Mouse (Mus musculus): ENCODE measurements around the gene Fnbp1.

Gene Fnbp1

DNA sequence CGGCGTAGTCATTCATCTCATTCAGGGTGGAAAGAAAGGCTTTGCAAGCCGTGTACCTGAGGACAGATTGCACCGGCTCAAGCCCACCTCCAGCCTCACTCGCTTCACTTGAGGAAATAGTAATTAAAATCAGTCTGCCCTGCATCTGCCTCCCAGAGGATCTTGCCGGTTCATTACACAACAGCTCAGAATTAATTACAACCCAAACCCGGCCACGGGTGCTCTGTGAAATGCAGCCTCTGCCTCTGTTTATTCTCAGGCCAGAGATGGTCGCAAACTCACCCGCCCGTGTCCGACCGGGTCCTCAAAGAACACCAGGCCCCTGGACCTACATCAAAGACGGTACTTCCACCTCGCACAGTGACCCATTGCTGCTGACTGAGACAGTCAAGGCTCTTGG is 45.7 kb downstream of the Fnbp1 start:
- no peak for TF ChIP-seq POU5F1 (IDR thresholded peaks at IDR 0.05; ENCODE audit: borderline replicate concordance, low read length)
- TF ChIP-seq NANOG (IDR thresholded peaks at IDR 0.05; ENCODE audit: borderline replicate concordance, low read length) = no peak
- no peak for TF ChIP-seq CTCF (conservative IDR thresholded peaks at IDR 0.05; ENCODE audit: low read length)
- H3K36me3 ChIP-seq (ENCODE audit: insufficient read depth, low read length) = peaks cover 65% of the 10 kb centered on the region
- H3K27me3 ChIP-seq (ENCODE audit: insufficient read depth, low read length) = no peaks in the 10 kb centered on the region
- H3K4me3 ChIP-seq (replicated peaks; ENCODE audit: low read length) = peak overlapping the region; percentile 51
- no peaks in the 10 kb centered on the region for H3K9me3 ChIP-seq (ENCODE audit: low read length)
- H3K4me1 ChIP-seq (replicated peaks; ENCODE audit: low read depth, low read length) = peaks cover 94% of the 10 kb centered on the region

DNA sequence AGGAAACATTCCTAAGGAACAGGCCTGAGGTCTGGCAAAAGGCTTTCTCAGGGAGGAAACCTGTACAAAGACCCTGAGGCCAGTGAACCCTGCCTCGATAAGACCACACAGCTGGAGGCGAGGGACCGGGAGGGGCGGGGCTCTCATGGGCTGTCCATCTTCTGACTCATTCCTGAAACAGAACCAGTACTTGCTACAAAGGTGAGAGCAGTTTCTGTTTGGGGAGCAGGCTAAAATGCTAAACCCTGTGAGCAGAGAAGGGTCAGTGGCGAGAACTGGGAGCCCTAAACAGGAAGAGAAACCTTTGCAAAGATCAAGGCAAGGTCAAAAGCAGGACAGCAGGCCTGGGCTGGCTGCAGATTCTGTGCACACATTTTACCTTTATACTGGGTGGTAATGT is 47.2 kb downstream of the Fnbp1 start:
- Histone ChIP-seq H3K9me3 (ENCODE audit: low read length) (no peaks in the 10 kb centered on the region), H3K27me3 (ENCODE audit: insufficient read depth, low read length) (no peaks in the 10 kb centered on the region), H3K4me3 (replicated peaks; ENCODE audit: low read length) (peak overlapping the region; percentile 28; the same call in 1 of the 2 replicates), H3K36me3 (ENCODE audit: insufficient read depth, low read length) (peaks cover 66% of the 10 kb centered on the region), H3K4me1 (replicated peaks; ENCODE audit: low read depth, low read length) (peaks cover 96% of the 10 kb centered on the region)
- no peak for TF ChIP-seq NANOG (IDR thresholded peaks at IDR 0.05; ENCODE audit: borderline replicate concordance, low read length)
- no peak for TF ChIP-seq CTCF (conservative IDR thresholded peaks at IDR 0.05; ENCODE audit: low read length)
- TF ChIP-seq POU5F1 (IDR thresholded peaks at IDR 0.05; ENCODE audit: borderline replicate concordance, low read length) = no peak

DNA sequence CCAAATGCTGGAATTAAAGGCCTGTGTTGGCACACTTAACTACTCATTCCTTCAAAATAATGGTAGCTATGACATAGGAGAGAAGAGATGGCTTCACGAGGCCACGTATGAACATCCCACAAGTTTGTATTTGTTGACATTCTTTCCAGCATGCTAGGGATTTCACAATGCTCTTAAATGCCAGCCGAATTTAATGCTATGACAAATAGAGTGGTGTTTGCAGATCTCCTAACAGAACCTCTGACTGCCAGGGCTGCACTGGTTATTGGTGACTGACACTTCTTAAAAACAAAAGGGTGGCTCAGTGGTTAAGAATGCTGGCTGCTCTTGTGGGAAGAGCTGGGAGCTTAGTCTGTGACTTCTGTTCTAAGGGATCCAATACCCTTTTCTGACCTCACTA is 48.9 kb downstream of the Fnbp1 start:
- H3K36me3 ChIP-seq (ENCODE audit: insufficient read depth, low read length) = peaks cover 64% of the 10 kb centered on the region
- H3K9me3 ChIP-seq (ENCODE audit: low read length) = no peaks in the 10 kb centered on the region
- H3K27me3 ChIP-seq (ENCODE audit: insufficient read depth, low read length) = no peaks in the 10 kb centered on the region
- H3K4me3 ChIP-seq (replicated peaks; ENCODE audit: low read length) = no peak overlapping the region
- peaks cover 98% of the 10 kb centered on the region for H3K4me1 ChIP-seq (replicated peaks; ENCODE audit: low read depth, low read length)
- TF ChIP-seq NANOG (IDR thresholded peaks at IDR 0.05; ENCODE audit: borderline replicate concordance, low read length) (no peak), CTCF (conservative IDR thresholded peaks at IDR 0.05; ENCODE audit: low read length) (no peak), POU5F1 (IDR thresholded peaks at IDR 0.05; ENCODE audit: borderline replicate concordance, low read length) (no peak)

DNA sequence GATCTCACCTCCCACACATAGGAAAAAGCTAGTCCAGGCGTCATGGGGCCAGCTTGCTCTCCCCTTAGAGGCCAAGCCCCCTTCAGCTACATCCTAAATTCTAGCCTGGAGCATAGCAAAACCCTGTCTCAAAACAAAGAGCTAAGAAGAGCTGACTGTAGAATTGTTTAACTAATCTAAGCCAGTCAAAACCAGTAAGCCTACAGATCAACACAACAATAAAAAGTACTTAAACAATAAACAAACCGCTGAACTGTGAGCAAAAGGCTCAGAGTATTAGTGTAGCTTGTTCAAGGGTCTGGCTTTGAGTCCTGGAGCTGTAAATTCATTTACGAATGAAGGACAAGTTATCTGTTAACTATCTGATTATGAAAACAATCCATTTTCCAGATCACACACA is 50.6 kb downstream of the Fnbp1 start:
- no peaks in the 10 kb centered on the region for H3K9me3 ChIP-seq (ENCODE audit: low read length)
- peaks cover 100% of the 10 kb centered on the region for H3K4me1 ChIP-seq (replicated peaks; ENCODE audit: low read depth, low read length)
- H3K36me3 ChIP-seq (ENCODE audit: insufficient read depth, low read length) = peaks cover 62% of the 10 kb centered on the region
- no peaks in the 10 kb centered on the region for H3K27me3 ChIP-seq (ENCODE audit: insufficient read depth, low read length)
- TF ChIP-seq CTCF (conservative IDR thresholded peaks at IDR 0.05; ENCODE audit: low read length) = no peak
- TF ChIP-seq POU5F1 (IDR thresholded peaks at IDR 0.05; ENCODE audit: borderline replicate concordance, low read length) = no peak
- peak; percentile 99 for TF ChIP-seq NANOG (IDR thresholded peaks at IDR 0.05; ENCODE audit: borderline replicate concordance, low read length)
- no peak overlapping the region for H3K4me3 ChIP-seq (replicated peaks; ENCODE audit: low read length)

DNA sequence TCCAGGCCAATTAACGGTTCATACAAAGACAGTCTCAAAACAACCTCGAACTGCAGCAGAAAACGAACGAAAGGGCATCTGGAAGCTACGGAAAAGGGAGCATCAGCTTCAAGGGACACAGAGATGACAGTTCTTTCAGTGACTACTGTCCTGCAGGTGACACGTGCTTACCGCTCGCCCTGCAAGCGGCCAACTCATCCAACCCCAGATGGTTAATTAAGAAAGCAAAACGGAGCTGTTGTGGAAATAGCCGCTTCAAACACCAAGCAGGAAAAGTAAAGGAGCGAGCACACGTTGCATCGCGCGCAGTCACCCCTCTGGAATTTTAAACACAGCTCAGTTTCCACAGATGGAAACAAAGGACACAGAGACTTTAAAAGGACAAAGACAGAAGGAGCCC is 52.2 kb downstream of the Fnbp1 start:
- peak overlapping the region; percentile 5; the same call in 1 of the 2 replicates for H3K4me3 ChIP-seq (replicated peaks; ENCODE audit: low read length)
- H3K27me3 ChIP-seq (ENCODE audit: insufficient read depth, low read length) = no peaks in the 10 kb centered on the region
- H3K4me1 ChIP-seq (replicated peaks; ENCODE audit: low read depth, low read length) = peaks cover 98% of the 10 kb centered on the region
- H3K9me3 ChIP-seq (ENCODE audit: low read length) = no peaks in the 10 kb centered on the region
- peaks cover 63% of the 10 kb centered on the region for H3K36me3 ChIP-seq (ENCODE audit: insufficient read depth, low read length)
- no peak for TF ChIP-seq NANOG (IDR thresholded peaks at IDR 0.05; ENCODE audit: borderline replicate concordance, low read length)
- TF ChIP-seq CTCF (conservative IDR thresholded peaks at IDR 0.05; ENCODE audit: low read length) = no peak
- no peak for TF ChIP-seq POU5F1 (IDR thresholded peaks at IDR 0.05; ENCODE audit: borderline replicate concordance, low read length)

DNA sequence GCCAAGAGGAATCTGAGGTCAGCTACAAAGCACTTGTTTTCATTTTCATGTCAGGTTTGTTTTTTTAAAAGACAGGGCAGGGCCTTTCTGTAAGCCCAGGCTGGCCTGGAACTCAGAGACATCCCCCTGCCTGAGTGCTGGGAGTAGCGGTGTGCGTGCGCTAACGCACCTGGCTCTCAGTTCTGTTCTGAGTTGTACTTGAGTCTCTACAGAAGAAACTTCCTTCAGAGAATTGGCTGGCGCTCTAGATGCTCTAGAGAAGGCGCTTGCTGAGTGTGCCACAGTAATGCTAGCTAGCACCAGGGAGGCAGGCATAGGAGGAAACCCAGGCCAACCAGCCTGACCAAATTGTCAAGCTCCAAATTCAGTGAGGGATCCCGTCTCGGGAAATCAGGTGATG is 52.9 kb downstream of the Fnbp1 start:
- Histone ChIP-seq H3K36me3 (ENCODE audit: insufficient read depth, low read length) (peaks cover 64% of the 10 kb centered on the region), H3K27me3 (ENCODE audit: insufficient read depth, low read length) (no peaks in the 10 kb centered on the region), H3K4me3 (replicated peaks; ENCODE audit: low read length) (peak overlapping the region; percentile 39), H3K9me3 (ENCODE audit: low read length) (no peaks in the 10 kb centered on the region), H3K4me1 (replicated peaks; ENCODE audit: low read depth, low read length) (peaks cover 97% of the 10 kb centered on the region)
- no peak for TF ChIP-seq NANOG (IDR thresholded peaks at IDR 0.05; ENCODE audit: borderline replicate concordance, low read length)
- no peak for TF ChIP-seq POU5F1 (IDR thresholded peaks at IDR 0.05; ENCODE audit: borderline replicate concordance, low read length)
- no peak for TF ChIP-seq CTCF (conservative IDR thresholded peaks at IDR 0.05; ENCODE audit: low read length)

DNA sequence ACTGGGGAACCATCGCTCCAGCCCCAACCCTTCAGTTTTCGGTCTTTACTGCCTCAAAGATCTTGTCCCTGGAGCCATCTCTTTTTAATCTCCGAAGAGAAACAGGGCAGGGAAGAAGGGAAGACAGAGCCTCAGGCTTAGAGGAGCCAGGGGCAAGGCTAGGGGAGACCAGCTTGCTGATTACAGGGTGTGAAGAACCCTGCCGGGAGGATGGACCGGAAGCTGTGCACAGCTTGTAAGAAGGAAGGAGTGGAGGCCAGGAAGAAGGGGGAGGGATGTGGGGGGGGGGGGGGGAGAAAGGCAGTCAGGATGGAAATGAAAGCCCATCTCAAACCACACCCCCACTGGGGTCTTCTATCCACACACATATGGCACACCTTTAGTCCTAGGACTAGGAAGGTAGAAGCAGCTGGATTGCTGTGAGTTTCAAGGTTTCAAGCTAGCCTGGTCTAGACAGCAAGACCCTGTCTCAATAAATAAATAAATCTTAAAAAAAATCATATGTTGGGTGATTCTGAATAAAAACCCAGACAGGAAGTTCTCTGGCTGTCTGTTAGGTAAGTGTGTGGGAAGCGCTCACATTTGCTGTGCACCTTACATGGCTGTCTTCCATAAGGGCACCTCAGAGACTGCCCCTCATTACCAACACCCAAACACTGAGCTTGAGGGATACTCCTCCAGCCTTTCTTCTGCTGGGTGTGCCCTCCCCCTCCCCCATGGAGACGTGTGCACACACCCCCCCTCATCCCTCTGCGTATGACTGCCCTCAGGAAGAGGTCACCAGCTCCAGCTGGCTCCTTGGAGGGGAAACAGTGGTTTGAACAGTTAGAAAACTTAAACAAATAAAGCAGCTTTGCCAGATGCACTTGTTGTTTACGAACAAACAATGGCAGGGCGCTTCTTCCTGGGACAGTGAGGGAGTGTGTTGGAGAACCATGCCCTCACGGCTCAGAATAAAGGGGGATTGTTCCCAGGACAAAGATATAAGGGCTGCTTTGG is 53.8 kb downstream of the Fnbp1 start:
- Histone ChIP-seq H3K4me1 (replicated peaks; ENCODE audit: low read depth, low read length) (peaks cover 97% of the 10 kb centered on the region), H3K9me3 (ENCODE audit: low read length) (no peaks in the 10 kb centered on the region), H3K36me3 (ENCODE audit: insufficient read depth, low read length) (peaks cover 68% of the 10 kb centered on the region), H3K4me3 (replicated peaks; ENCODE audit: low read length) (peak overlapping the region; percentile 53), H3K27me3 (ENCODE audit: insufficient read depth, low read length) (no peaks in the 10 kb centered on the region)
- TF ChIP-seq POU5F1 (IDR thresholded peaks at IDR 0.05; ENCODE audit: borderline replicate concordance, low read length) (no peak), CTCF (conservative IDR thresholded peaks at IDR 0.05; ENCODE audit: low read length) (no peak), NANOG (IDR thresholded peaks at IDR 0.05; ENCODE audit: borderline replicate concordance, low read length) (no peak)

DNA sequence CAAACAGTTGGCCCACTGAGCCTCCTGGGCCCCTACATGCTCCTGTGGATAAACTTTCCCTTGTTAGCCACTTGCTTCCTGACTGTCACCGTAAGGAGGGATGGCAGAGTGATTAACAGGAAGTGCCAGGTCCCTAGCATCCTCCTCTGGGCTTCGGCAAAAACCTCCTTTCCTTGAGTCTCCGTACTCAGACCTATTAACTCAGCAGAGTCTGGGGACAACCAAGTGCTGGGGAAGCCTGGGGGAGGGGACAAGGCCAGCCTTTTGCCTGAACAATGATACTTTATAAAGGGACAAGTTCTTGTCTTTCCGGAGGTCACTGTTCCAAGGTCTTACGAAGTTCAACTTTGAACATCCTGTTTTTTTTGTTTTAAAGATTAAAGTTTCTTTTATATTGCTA is 54.7 kb downstream of the Fnbp1 start:
- no peaks in the 10 kb centered on the region for H3K27me3 ChIP-seq (ENCODE audit: insufficient read depth, low read length)
- no peaks in the 10 kb centered on the region for H3K9me3 ChIP-seq (ENCODE audit: low read length)
- TF ChIP-seq CTCF (conservative IDR thresholded peaks at IDR 0.05; ENCODE audit: low read length) = no peak
- TF ChIP-seq POU5F1 (IDR thresholded peaks at IDR 0.05; ENCODE audit: borderline replicate concordance, low read length) = no peak
- TF ChIP-seq NANOG (IDR thresholded peaks at IDR 0.05; ENCODE audit: borderline replicate concordance, low read length) = no peak
- peaks cover 97% of the 10 kb centered on the region for H3K4me1 ChIP-seq (replicated peaks; ENCODE audit: low read depth, low read length)
- H3K4me3 ChIP-seq (replicated peaks; ENCODE audit: low read length) = peak overlapping the region; percentile 53
- peaks cover 69% of the 10 kb centered on the region for H3K36me3 ChIP-seq (ENCODE audit: insufficient read depth, low read length)

Data from E14TG2a.4 (cell line).